Mouse (Mus musculus): ENCODE measurements around the gene Rad51c. TPM values are rescaled to one million over a fixed set of nuclear protein-coding genes. Genes with fewer than 3 reads are reported as not detected.
"Not testable (repeated sequence)": the region's sequence is repeated elsewhere in the genome, so short reads cannot be mapped to it uniquely, and the experiment has no call there.

The Rad51c gene
- polyA plus RNA-seq, 1 experiment from 2014 or later: 4.3 TPM

DNA sequence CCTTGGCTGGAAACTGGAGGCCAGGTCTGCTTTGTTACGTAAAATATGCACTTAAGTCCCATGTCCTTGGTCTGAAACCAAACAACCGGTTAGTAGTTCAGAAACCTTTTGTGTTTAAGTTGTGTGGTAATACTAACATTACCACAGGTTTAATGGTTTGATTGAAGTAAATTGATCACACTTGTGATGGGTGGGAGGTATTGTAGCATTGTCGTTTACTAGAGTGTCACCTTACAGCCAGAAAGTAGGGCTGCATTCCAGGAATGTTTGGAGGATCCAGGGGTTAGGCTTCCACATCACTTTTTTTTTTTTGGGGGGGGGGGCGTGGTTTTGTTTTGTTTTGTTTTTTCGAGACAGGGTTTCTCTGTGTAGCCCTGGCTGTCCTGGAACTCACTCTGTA lies 11.4 kb upstream of the Rad51c start:
- H3K4me1 ChIP-seq (replicated peaks): no peaks in the 10 kb centered on the region
- H3K9me3 ChIP-seq (replicated peaks): no peaks in the 10 kb centered on the region
- ATAC-seq (ENCODE audit: insufficient read depth): no peak
- H3K4me3 ChIP-seq (replicated peaks): no peak overlapping the region
- no peak overlapping the region for H3K4me2 ChIP-seq
- no peak overlapping the region for H3K9ac ChIP-seq
- no peaks in the 10 kb centered on the region for H3K27me3 ChIP-seq
- H3K36me3 ChIP-seq (replicated peaks): no peaks in the 10 kb centered on the region
- no peak overlapping the region for H3K27ac ChIP-seq (replicated peaks)
- WGBS (ENCODE audit: insufficient replicate concordance): 51% methylated on average over 5 of the region's 5 CpGs

DNA sequence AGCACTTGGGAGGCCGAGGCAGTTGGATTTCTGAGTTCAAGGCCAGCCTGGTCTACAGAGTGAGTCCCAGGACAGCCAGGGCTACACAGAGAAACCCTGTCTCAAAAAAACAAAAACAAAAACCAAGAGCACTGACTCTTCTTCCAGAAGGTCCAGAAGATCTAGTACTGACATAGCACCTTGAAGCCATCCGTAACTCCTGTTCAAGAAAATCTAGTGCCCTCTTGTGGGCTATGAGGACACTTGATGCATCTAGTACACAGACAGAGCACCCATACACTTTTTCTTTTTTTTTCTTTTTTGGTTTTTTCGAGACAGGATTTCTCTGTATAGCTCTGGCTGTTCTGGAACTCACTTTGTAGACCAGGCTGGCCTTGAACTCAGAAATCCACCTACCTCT lies 8.7 kb upstream of the Rad51c start:
- H3K9me3 ChIP-seq (replicated peaks); H3K36me3 ChIP-seq (replicated peaks); H3K27ac ChIP-seq (replicated peaks); H3K4me3 ChIP-seq (replicated peaks); ATAC-seq (ENCODE audit: insufficient read depth); H3K9ac ChIP-seq; H3K4me2 ChIP-seq; H3K27me3 ChIP-seq; H3K4me1 ChIP-seq (replicated peaks): not testable (repeated sequence)
- 59% methylated on average over 3 of the region's 3 CpGs for WGBS (ENCODE audit: insufficient replicate concordance)

DNA sequence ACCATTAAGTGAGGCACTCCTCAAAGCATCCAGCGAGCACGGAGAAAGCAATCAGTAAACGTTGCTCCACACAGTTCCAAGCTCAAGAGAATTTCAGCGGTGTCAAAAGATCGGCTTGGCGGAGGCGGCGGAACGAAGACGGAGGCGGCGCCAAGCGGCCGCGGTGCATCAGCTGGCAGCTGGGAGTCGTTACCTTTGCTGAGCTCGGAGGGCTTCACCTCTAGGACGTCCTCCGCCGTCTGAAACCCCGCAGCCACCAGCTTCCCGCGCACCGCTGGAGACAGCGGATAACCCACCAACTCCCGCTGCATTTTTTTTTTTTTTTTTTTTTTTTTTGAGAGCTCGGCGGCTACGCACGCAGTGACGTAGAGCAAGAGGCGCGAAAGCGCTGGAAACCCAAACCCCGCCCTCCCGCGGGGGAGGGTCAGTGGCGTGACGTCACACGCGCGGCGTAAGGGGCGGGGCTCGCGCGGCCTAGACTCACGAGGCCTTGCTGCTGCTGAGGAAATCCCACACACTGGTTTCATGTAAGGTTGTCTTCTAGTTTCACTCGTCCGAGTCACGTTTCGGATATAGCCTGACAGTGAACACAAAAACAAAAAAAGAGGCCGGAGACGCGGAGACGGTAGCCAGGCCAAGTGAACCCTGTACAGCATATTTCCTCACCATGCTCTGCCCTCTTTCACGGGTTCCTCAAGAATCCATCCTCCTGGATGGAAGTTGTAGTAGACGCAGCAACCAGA lies 472 bp downstream of the Rad51c start:
- Histone ChIP-seq H3K9me3 (replicated peaks) (no peaks in the 10 kb centered on the region), H3K36me3 (replicated peaks) (no peaks in the 10 kb centered on the region), H3K27me3 (no peaks in the 10 kb centered on the region), H3K4me2 (peak overlapping the region; percentile 92), H3K9ac (peak overlapping the region; percentile 80), H3K4me1 (replicated peaks) (peaks cover 17% of the 10 kb centered on the region), H3K4me3 (replicated peaks) (peak overlapping the region; percentile 76), H3K27ac (replicated peaks) (peak overlapping the region; percentile 94)
- ATAC-seq (ENCODE audit: insufficient read depth): peak; percentile 88
- 2% methylated on average over 58 of the region's 58 CpGs for WGBS (ENCODE audit: insufficient replicate concordance)

DNA sequence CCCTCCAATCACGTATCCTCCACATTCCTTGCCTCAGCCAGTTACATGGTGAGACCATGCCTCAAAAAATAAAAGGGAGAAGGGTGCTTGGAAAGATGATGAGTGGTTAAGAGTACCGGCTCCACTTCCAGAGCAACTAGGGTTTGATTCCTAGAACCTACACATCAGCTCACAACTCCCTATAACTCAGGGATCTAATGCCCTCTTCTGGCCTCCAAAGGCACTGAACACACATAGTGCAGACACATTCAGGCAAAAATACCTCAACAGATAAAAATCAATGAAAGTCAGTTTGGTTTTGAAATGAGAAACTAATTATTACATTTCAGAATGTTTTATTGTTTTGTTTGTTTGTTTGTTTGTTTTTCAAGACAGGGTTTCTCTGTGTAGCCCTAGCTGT lies 6.4 kb downstream of the Rad51c start:
- H3K27ac ChIP-seq (replicated peaks): no peak overlapping the region
- no peaks in the 10 kb centered on the region for H3K36me3 ChIP-seq (replicated peaks)
- no peak overlapping the region for H3K9ac ChIP-seq
- peaks cover 7% of the 10 kb centered on the region for H3K4me1 ChIP-seq (replicated peaks)
- no peak for ATAC-seq (ENCODE audit: insufficient read depth)
- no peak overlapping the region for H3K4me3 ChIP-seq (replicated peaks)
- H3K27me3 ChIP-seq: no peaks in the 10 kb centered on the region
- WGBS (ENCODE audit: insufficient replicate concordance): 75% methylated on average over 2 of the region's 2 CpGs
- H3K9me3 ChIP-seq (replicated peaks): no peaks in the 10 kb centered on the region
- H3K4me2 ChIP-seq: no peak overlapping the region

DNA sequence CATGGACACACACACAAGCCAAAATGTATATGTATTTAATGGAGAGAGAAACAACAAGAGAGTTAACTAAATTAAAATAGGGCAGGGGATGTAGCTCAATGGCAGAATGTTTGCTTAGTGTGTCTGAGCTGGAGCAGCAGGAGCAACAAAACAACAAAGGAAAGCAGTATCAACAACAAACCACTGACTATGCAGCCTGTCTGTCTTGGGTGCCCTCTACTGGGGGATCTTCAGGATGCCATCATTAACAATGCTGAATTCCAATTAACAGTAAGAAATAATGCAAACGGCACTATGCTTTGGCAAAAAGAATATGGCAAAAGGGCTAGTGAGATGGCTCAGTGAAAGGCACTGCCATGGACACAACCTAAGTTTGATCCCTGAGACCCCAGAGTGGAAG lies 10.9 kb downstream of the Rad51c start:
- Histone ChIP-seq H3K4me2 (no peak overlapping the region), H3K9ac (no peak overlapping the region), H3K9me3 (replicated peaks) (no peaks in the 10 kb centered on the region), H3K36me3 (replicated peaks) (no peaks in the 10 kb centered on the region), H3K4me3 (replicated peaks) (no peak overlapping the region), H3K4me1 (replicated peaks) (0 out of 2 replicates have a peak, but pooled peaks cover 3% of the 10 kb centered on the region), H3K27ac (replicated peaks) (no peak overlapping the region), H3K27me3 (no peaks in the 10 kb centered on the region)
- WGBS (ENCODE audit: insufficient replicate concordance): 36% methylated on average over 1 of the region's 1 CpGs
- ATAC-seq (ENCODE audit: insufficient read depth): no peak

DNA sequence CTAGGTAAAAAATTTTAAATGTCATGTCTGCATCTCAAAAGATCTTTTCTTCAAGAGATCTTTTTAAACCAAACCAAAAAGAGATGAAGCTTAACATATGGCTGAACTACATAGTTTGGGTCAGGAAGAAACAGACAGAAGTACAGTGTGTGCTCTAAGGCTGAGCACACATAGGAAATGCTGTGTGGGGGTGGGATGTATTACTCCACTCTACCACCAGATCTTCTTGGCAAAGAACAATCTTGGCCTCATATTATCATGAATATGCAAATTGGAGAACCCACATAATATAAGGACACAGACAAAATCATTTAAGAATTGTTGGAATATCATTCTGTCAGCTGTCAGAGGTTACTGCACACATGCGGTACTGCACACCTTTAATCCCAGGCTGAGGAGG lies 19.1 kb downstream of the Rad51c start:
- H3K4me1 ChIP-seq (replicated peaks): no peaks in the 10 kb centered on the region
- H3K9ac ChIP-seq: no peak overlapping the region
- no peak overlapping the region for H3K4me2 ChIP-seq
- H3K4me3 ChIP-seq (replicated peaks): no peak overlapping the region
- H3K9me3 ChIP-seq (replicated peaks): no peaks in the 10 kb centered on the region
- no peak overlapping the region for H3K27ac ChIP-seq (replicated peaks)
- H3K36me3 ChIP-seq (replicated peaks): no peaks in the 10 kb centered on the region
- H3K27me3 ChIP-seq: no peaks in the 10 kb centered on the region
- no peak for ATAC-seq (ENCODE audit: insufficient read depth)
- 92% methylated on average over 1 of the region's 1 CpGs for WGBS (ENCODE audit: insufficient replicate concordance)

DNA sequence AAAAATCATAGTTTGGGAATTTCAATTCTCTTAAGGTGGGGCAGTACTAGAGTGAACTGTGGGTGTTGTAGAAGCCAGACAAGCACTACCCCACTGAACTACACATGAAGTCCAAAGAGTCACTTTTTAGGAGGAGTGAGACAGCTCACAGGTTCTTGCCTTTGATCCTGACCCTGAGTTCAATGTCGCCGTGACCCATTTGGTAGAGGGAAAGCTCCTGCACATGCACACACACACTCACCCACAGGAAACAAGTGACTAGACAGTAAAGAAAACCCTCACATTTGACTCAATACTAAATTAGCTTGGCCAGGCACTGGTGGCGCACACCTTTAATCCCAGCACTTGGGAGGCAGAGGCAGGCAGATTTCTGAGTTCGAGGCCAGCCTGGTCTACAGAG lies 20.2 kb downstream of the Rad51c start:
- Histone ChIP-seq H3K27me3 (no peaks in the 10 kb centered on the region), H3K4me3 (replicated peaks) (no peak overlapping the region), H3K27ac (replicated peaks) (no peak overlapping the region), H3K36me3 (replicated peaks) (no peaks in the 10 kb centered on the region), H3K9ac (no peak overlapping the region), H3K4me2 (no peak overlapping the region), H3K9me3 (replicated peaks) (no peaks in the 10 kb centered on the region), H3K4me1 (replicated peaks) (no peaks in the 10 kb centered on the region)
- WGBS (ENCODE audit: insufficient replicate concordance): 87% methylated on average over 4 of the region's 4 CpGs
- no peak for ATAC-seq (ENCODE audit: insufficient read depth)

DNA sequence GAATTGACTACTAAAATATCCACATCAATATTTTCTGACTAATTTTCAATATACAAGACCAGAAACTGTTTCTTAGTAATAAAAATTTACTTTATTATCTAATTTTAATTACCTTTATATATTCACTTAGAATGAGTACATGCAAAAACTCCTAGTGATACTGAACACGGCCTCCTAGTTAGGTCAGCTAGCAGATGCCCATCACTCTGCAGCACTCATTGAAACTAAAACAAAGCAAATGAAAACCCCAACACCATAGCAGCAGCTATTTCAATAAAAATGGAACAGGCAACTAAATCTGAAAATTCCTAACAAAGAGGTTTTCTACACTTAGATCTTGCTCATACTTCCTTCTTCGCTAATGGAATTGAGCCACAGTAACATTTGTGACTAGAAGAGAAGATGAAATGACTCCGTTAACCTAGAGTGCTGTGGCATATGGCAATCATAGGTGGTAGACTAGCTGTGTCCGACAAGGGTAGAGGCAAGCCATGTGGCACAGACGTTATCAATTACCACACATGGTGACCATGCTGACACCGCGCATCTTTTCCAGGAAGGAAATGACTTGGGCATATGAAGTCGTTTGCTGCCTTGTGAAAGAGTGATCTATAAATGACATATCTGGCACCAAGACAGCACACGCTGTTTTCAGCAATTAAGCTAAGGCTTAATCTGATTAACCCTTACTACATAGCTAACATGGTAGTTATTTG lies 36.7 kb downstream of the Rad51c start:
- peak overlapping the region; percentile 97 for H3K27ac ChIP-seq (replicated peaks)
- 22% methylated on average over 9 of the region's 9 CpGs for WGBS (ENCODE audit: insufficient replicate concordance)

DNA sequence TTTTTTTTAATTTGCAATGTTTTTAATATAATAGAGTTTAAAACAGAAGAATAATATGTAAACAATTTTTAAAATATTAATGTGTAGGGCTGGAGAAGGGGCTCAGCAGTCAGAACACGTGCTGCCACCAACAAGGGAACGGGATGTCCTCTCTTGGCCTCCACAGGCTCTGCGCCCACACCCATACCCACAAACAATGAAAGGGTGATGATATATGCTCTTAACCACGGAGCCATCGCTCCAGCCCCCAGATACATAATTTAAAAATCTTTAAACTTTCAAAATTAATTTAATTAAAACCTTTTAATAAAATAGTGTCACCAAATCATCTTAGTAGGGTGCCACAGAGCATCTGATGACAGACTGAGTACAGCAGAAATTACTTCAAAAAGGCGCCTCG lies 37.7 kb downstream of the Rad51c start:
- 52% methylated on average over 7 of the region's 7 CpGs for WGBS (ENCODE audit: insufficient replicate concordance)
- Histone ChIP-seq H3K27ac (replicated peaks) (peak overlapping the region; percentile 97), H3K4me1 (replicated peaks) (peaks cover 38% of the 10 kb centered on the region), H3K27me3 (0 out of 2 replicates have a peak, but pooled peaks cover under 1% of the 10 kb centered on the region), H3K4me3 (replicated peaks) (no peak overlapping the region), H3K9me3 (replicated peaks) (no peaks in the 10 kb centered on the region), H3K9ac (no peak overlapping the region), H3K4me2 (no peak overlapping the region), H3K36me3 (replicated peaks) (no peaks in the 10 kb centered on the region)
- no peak for ATAC-seq (ENCODE audit: insufficient read depth)

More for the DNA sequence above, 36.7 kb downstream of the Rad51c start:
- Histone ChIP-seq H3K4me2 (peak overlapping the region; percentile 53), H3K9ac (no peak overlapping the region), H3K4me1 (replicated peaks) (peaks cover 38% of the 10 kb centered on the region), H3K9me3 (replicated peaks) (no peaks in the 10 kb centered on the region), H3K4me3 (replicated peaks) (no peak overlapping the region), H3K27me3 (no peaks in the 10 kb centered on the region), H3K36me3 (replicated peaks) (no peaks in the 10 kb centered on the region)
- peak; percentile 100 for ATAC-seq (ENCODE audit: insufficient read depth)

DNA sequence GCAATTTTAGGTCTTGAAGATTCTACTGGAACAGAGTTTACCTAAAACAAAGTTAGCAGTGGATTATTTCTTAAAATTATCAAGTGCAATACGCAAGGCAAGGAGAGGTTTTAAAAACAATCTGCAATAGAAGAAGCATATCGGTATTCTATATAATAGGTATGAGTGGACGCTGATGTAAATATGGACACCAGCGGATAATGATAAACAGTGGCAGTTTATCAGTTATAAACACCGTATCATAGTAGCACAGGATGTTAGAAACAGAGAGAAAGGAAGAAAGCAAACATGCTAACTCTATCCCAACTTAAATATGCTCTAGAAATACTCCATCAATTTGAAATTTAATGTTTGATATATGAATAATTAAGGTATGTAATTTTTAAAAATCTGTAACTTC lies 39.6 kb downstream of the Rad51c start:
- ATAC-seq (ENCODE audit: insufficient read depth): no peak
- WGBS (ENCODE audit: insufficient replicate concordance): 49% methylated on average over 5 of the region's 5 CpGs
- Histone ChIP-seq H3K9ac (no peak overlapping the region), H3K27ac (replicated peaks) (0 out of 2 replicates have a peak overlapping the region, but pooled peaks have one; percentile 45), H3K4me3 (replicated peaks) (no peak overlapping the region), H3K9me3 (replicated peaks) (no peaks in the 10 kb centered on the region), H3K4me1 (replicated peaks) (peaks cover 38% of the 10 kb centered on the region), H3K36me3 (replicated peaks) (no peaks in the 10 kb centered on the region), H3K4me2 (no peak overlapping the region), H3K27me3 (peaks cover 18% of the 10 kb centered on the region)

DNA sequence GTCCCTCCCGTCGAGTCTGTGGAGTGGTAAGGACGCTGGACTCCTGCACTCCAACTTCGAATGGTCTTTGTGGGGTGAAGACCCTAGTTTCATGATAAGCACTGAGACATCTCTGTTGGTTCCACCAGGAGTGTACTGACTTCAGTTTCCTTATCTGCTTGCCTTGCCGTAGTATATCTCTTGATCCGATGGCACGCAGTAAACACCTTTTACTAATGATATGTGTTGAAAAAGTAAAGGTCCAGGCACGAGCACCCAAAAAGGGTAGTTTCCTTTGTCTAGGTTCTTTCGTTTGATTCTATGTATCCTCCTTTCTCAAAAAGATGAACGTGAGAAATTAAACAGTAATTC lies 45.5 kb downstream of the Rad51c start:
- H3K9ac ChIP-seq: peak overlapping the region; percentile 87
- peaks cover 26% of the 10 kb centered on the region for H3K4me1 ChIP-seq (replicated peaks)
- H3K27ac ChIP-seq (replicated peaks): peak overlapping the region; percentile 83
- H3K27me3 ChIP-seq: peaks cover 49% of the 10 kb centered on the region
- peak overlapping the region; percentile 94 for H3K4me2 ChIP-seq
- ATAC-seq (ENCODE audit: insufficient read depth): no peak
- peak overlapping the region; percentile 84 for H3K4me3 ChIP-seq (replicated peaks)
- H3K36me3 ChIP-seq (replicated peaks): no peaks in the 10 kb centered on the region
- no peaks in the 10 kb centered on the region for H3K9me3 ChIP-seq (replicated peaks)
- 6% methylated on average over 10 of the region's 10 CpGs for WGBS (ENCODE audit: insufficient replicate concordance)
